Comparison of ENCODE assay signal across 7 mouse cellular contexts in the genomic region with DNA sequence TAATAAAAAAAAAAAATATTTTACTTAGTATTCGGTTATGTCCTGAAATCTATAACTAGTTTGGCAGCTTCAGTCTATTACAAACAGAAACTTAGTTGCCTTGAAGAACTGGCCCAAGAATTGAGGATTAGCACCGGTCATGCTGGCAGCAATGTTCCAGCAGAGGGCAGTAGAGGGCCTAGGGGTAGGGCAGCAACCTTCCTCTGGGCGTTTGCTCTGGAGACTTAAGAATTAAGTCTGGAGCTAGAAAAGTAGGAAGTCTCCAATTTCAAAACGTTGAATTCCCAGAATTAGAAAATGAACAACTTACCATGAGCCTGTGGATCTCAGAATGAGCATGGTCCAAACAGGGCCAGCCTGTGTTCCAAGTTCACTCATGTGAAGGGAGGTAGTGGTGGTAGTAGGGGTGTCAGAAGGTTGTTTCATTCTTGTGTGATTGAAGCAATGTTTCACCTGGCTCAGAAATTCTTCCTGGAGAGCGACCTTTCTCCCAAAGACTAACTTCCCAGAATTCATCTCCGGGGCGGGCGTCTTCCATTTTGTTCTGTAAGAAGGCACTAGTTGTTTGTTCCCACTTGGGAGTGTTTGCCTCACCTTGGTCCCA. TPM values are rescaled to one million over a fixed set of nuclear protein-coding genes. Genes with fewer than 3 reads are reported as not detected.
DNase-seq lines count a peak whose midpoint lies in the region; ATAC-seq and TF ChIP-seq lines count a peak whose summit lies in the region.

No protein-coding gene starts in this region.

- ATAC-seq in lung, postnatal 0 days: peak; percentile 62; the same call in 1 of the 2 replicates

- no peak overlapping the region for H3K9ac ChIP-seq in lung, postnatal 0 days (replicated peaks; ENCODE audit: low read depth)

- H3K36me3 ChIP-seq in lung, postnatal 0 days (ENCODE audit: insufficient read depth, low read length): no peaks in the 10 kb centered on the region

- no peak overlapping the region for H3K4me3 ChIP-seq in left cerebral cortex, adult 2 months
- H3K4me3 ChIP-seq in lung, postnatal 0 days (ENCODE audit: low read depth, low read length): no peak overlapping the region

- no peak for TF ChIP-seq EP300 in lung, postnatal 0 days (IDR thresholded peaks at IDR 0.05)

- intact Hi-C loops in left cerebral cortex, adult 2 months (cut with DNase I): loop anchor here (2.0 kb wide), 2 partner anchors 91 to 187 kb away; no protein-coding TSS in a partner anchor

- no peaks in the 10 kb centered on the region for H3K4me1 ChIP-seq in lung, postnatal 0 days (ENCODE audit: insufficient read depth, low read depth, low read length)

- H3K27me3 ChIP-seq in lung, postnatal 0 days (replicated peaks; ENCODE audit: insufficient read depth, low read length): no peaks in the 10 kb centered on the region

- peak; percentile 92 for TF ChIP-seq CTCF in left cerebral cortex, adult 2 months (IDR thresholded peaks at IDR 0.05)
- peak; percentile 61 for TF ChIP-seq CTCF in brain, embryonic 14.5 days (IDR thresholded peaks at IDR 0.05; ENCODE audit: borderline replicate concordance, extremely low read depth, insufficient read depth, insufficient read length)
- TF ChIP-seq CTCF in lung, postnatal 0 days (IDR thresholded peaks at IDR 0.05): peak; percentile 92

- peak; percentile 42 to 56 for DNase-seq in left cerebral cortex, adult 2 months (ENCODE audit: extremely low spot score in 1 of 2, low spot score in 2 of 2)
- no peak for DNase-seq in left cerebral cortex, adult 11 months (ENCODE audit: low spot score)
- peak; percentile 58 for DNase-seq in MN1 (ENCODE audit: low spot score)
- DNase-seq in brain, embryonic 14.5 days (ENCODE audit: low read depth): peak; percentile 35
- peak; percentile 44 to 57 for DNase-seq in heart, adult 9 months (ENCODE audit: low spot score in 2 of 2)
- DNase-seq in lung, postnatal 0 days (ENCODE audit: low spot score): peak; percentile 82
- peak; percentile 50 for DNase-seq in spleen, adult 12 weeks (ENCODE audit: low spot score)

- H3K9me3 ChIP-seq in lung, postnatal 0 days (ENCODE audit: low read length): no peaks in the 10 kb centered on the region

- H3K4me2 ChIP-seq in lung, postnatal 0 days (replicated peaks; ENCODE audit: low read depth, low read length): no peak overlapping the region

- no peak overlapping the region for H3K27ac ChIP-seq in left cerebral cortex, adult 2 months
- no peak overlapping the region for H3K27ac ChIP-seq in lung, postnatal 0 days (ENCODE audit: low read length)

- no peak for TF ChIP-seq POLR2A in brain, embryonic 14.5 days (IDR thresholded peaks at IDR 0.05; ENCODE audit: borderline replicate concordance, extremely low read depth, insufficient read depth, insufficient read length, poor library complexity, severe bottlenecking)

- whole genome bisulfite sequencing in lung, postnatal 0 days: 51% methylated on average over 8 of the region's 8 CpGs

RNA-seq across cellular contexts. Expression of a gene that starts 33.4 kb away (rescaled TPM):
- total RNA-seq in left cerebral cortex, adult 2 months (2021): 10 to 100 TPM; 33.6 to 41.8 TPM
- polyA plus RNA-seq in brain, embryonic 14.5 days (2012; rRNA removed): 27.7 and 28.9 TPM in 2 replicates
- 237 and 251 TPM in 2 replicates for polyA plus RNA-seq in lung, postnatal 0 days (2015; fragmentation: Nextera tagmentation; extraction: Ambion mirVana)
